Mouse (Mus musculus) heart, postnatal 14 days (tissue): ENCODE measurements at regions not wholly inside any gene's neighbourhood (a gene's known extent, or its start where the extent isn't known, plus 50 kb on each side); places are given as distances from the start of the nearest gene placed in this dataset.

ENCODE experiments used
- DNase-seq, 2 experiments: peaks; one replicate each; pipeline ENCODE4 v3.0.0; 2021 to 2022
- intact Hi-C: fragments of 180-260 bp; cut with DNase I; formaldehyde crosslinking; loops from one replicate; pipeline ENCODE4 v1.15.1; 2025

- DNase-seq = no peak
- intact Hi-C loops = loop anchor here (5.0 to 10.0 kb wide), 2 partner anchors 477 to 1029 kb away; no protein-coding TSS in a partner anchor
Observed at GRCm38 (mm10) chrX:85481326-85481725, 92.5 kb upstream of the Tab3 start.

- intact Hi-C loops = loop anchor here (5.0 kb wide), 1 partner anchor 150 kb away; no protein-coding TSS in a partner anchor
Observed at GRCm38 (mm10) chrX:85496943-85497342, 76.9 kb upstream of the Tab3 start.

More at GRCm38 (mm10) chrX:85496943-85497342, 76.9 kb upstream of the Tab3 start:
- peak in 1 of 2 experiments; percentile 2 for DNase-seq
